Mouse (Mus musculus) ovary, postnatal 14 days (tissue): ENCODE data around the gene Mepce.
A peak's percentile ranks its signal among the peaks of the same experiment; 100 is the strongest.

Experiments
- DNase-seq: peaks from one replicate; pipeline ENCODE4 v3.0.0; 2022; ENCODE audit warnings: low spot score

The Mepce gene

DNA sequence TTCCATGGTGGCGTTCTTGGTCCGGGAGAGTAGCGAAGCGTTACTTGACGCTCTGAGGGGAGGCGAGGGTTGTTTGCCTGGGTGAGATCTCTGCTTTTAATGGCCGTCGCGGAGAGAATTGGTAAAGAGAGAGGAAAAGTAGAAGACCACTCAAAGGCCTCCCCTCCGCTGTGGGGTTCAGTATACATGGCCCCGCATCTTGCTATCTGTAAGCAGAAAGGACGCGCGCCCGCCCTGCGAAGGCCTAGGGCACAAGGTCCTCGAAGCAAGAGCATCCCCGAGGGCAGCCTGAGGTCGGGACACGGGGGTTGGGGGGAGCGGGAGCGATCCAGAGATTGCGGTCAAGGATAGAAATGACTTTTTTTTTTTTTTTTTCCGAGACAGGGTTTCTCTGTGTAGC, 716 bp upstream of the Mepce start:
- no peak for DNase-seq

DNA sequence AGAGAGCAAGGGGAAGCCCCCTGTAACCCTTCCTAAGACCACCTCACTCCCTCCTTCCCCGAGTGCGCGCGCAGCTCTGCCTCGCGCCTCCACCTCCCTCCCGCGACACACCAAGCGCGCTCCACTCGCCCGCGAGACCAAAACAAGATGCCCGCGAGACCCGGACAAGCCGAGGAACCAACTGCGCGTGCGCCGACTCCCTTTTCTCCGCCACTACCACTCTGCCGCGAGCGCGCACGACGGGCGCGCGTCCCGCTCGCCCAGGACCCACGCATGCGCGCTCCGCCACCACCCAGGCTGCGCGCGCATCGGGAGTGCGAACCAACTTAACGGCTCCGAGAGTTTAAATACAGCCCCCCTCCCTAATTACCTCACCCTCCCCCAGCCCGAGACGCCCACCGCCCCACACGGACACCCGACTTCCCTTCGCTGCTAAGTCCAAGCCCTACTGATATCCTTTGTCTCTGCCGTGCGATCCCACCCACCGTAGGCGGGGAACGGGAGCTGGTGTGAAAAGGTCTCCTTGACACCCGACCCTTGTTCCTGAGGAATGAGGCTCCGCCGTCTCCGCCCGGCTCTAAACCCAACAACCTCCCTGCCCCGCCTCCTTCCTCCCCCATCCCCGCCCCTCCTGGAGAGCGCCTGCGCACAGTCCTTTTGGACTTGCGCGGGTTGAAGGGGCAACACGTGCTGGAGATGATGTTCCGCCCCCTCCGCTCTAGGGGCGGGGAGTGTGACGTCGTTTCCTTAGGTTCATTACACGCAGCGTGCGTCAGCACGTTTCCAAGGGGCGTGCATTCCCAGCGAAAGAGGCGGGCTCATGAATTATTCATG, 1.1 kb downstream of the Mepce start:
- DNase-seq = peak; percentile 97

GRCm38 (mm10) chr5:137785164-137786031, 2.1 kb downstream of the Mepce start:
- peak; percentile 33 for DNase-seq

- no peak for DNase-seq
These were observed 2.9 kb downstream of the Mepce start for GRCm38 (mm10) chr5:137784546-137784945.

DNA sequence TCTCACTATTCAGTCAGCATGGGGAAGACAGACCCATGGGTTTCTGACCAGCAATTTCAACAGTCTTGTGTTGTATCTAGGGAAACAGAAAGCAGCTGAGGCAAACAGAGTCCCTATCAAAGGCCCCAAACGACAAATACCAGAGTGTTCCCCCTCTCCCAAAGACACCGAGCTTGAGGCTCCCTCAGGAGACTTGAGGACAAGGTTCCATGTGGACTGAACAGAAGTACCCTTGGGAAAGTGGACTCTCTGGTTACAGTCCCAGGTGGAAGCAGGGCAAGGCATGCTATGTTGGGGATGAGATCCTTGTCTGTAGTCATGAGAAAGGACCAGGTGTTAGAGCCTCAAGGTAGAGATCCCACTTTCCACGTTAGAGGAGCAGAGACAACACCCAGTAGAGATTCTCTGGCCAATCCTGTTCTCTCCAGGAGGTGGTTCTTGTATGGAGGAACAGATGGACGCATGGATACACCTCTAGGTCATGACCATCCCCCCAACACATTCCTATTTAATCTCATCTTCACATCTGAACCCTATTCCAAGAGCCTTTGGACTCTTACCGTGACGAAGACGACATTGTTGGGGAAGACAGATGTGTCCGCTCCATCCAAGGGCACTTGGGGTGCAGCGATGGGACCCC, 3.4 kb downstream of the Mepce start:
- DNase-seq = no peak

- DNase-seq = no peak
These were observed 4.5 kb downstream of the Mepce start for GRCm38 (mm10) chr5:137782776-137783522.

DNA sequence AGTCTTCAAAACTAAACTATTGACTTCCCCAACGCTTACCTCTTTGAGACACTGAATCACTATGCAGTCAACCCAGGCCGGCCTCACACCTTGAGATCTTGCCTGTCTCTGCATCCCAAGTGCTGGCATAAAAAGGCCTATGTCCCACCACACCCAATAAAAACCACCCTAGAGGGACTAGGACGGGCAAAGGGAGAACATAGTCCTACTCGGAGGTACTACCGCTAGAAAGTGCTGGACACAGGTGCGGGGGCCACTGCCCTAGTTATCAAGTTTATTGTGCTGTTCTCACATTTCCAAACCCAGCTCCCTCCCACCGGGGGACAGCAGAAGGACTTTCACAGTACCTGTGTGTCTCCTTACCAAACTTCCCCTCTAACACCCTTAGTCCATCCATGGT, 5.8 kb downstream of the Mepce start:
- no peak for DNase-seq

- DNase-seq = no peak
These were observed 8.2 kb downstream of the Mepce start for GRCm38 (mm10) chr5:137779053-137779933.

DNA sequence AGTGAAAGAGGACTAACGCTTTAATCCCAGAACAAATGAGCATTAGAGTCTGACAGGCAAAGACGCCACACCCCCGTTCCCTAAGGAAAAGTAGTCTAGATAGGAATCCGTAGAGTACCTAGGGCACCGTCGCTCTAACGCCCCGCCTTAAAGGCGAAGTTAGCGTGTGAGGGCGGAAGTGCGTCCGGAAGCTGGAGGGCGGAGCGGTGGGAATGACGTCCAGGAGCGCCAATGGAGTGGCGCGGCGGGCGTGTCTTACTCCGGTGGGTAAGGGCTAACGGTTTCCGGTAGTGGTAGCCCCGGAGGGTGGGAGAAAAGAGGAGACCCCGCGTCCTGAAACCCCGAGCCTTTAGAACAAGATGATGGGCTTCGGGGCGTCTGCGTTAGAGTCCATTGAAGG, 8.8 kb downstream of the Mepce start, which contains the start of gene Ppp1r35:
TSS of gene Ppp1r35 (plus strand) at position 215 of the 400 bp plus-strand sequence.
- peak; percentile 95 for DNase-seq

DNA sequence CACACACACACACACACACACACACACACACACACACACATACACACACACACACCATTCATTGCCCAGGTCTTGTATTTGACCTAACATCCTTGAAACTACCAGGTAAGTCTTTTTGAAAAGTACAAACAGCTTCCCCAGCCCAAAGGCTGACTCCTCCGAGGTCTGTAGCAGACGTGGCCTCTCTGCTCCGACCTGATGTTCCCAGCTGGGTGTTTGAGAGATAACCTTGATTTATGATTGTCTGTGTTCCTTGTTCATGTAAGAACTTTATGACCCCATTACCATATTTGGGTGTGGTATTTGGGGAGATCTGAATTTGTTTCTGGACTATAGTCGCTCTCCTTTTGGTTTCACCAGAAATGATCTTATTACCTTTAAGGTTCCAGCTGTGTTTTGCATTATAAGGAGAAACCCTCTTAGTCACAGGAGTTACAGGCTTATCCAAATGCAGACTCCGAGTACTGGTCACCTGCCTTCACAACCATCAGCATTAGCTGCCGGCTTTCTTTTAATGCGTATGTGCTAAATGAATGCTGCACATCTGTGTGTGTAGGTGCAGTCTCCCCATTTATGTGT, 10.1 kb downstream of the Mepce start:
- no peak for DNase-seq

DNA sequence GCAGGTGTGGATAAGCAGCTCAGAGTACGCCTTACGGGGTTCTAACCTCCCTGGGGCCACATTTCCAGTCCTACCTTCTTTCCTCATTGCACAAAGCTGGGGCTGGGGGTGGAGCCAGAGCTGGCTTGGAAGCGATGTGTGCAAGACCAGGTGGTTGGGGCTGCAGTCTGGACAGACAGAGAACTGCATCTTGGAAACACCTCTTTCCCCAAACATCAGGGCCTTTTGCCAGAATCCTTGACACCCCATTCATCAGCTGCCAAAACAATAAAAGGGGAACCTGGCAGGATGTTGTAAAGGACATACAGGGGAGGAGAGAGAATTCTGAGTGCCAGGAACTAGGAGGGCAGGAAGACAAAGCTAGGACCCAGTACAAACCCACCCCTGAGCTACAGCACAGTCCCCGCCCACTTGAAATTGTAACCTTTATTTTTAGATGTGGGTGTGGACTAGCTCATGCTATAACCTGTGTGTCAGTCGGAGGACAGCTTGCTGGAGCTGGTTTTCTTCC, 11.0 kb downstream of the Mepce start:
- no peak for DNase-seq

GRCm38 (mm10) chr5:137775587-137776290, 11.7 kb downstream of the Mepce start:
- no peak for DNase-seq

GRCm38 (mm10) chr5:137772755-137773154, 14.7 kb downstream of the Mepce start:
- no peak for DNase-seq

DNA sequence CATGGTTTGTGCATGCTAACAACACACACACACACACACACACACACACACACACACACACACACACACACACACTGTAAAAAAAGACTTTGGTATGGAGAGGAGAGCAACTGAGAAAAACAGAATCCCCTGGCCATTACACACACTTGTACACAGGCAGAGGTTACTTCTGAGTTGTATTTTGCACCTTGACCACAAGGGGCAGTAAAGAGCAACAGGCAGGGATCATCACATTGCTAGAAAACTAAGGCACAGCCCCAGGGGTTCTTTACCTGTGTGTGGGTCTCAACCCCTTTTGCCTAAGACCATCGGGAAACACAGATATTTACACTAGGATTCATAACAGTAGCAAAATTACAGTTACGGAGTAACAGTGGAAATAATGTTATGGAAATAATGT, 16.7 kb downstream of the Mepce start:
- no peak for DNase-seq

GRCm38 (mm10) chr5:137768475-137768874, 19.0 kb downstream of the Mepce start:
- DNase-seq = no peak

DNA sequence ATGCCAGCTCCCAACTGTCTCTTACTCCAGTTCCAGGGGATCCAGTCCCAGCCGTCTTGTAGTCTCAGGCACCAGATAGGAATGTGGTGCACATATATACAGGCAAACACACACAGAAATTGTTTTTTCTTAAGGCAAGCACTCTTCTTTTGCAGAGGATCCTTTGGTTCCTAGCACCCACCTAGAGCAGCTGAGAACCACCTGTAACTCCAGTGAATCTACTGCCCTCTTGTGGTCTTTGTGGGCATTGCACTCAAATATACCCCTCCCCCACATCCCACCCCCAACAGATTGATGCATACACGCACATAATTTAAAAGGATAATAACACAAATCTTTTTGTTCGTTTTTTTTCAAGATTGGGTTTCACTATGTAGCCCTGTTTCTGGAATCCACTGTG, 21.2 kb downstream of the Mepce start:
- no peak for DNase-seq

DNA sequence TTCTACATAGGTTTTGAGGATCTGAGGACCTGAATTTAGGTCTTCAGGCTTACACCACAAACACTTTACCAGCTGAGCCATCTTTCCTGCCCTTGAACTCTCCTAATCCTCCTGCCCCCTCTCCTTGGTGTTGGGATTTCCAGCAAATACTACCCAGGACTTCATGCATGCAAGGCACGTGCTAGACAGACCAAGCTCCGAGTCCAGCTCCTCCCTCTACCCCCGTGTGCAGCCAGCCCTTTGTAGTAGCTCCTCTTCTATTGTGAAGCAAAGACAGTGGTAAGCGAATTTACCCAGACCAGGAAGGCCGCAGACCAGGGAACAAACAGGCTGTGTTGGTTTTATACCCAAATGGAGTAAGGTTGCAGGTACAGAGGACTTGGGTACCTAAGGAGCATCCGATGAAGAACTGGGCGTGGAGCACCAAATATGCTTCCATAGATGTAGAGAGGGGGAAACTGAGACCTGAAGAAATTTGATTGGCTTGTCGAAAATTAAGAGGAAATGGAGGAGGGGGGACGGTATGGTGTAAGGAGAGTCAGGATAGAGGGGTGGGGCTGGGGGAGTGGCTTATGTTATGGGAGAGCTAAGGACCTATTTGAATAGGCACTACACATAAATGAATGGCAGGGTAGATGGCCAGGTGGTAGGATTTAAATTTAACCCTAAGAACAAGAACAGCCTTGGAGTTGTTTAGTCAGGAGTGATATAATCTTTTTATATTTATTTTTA, 22.7 kb downstream of the Mepce start:
- DNase-seq = no peak

DNA sequence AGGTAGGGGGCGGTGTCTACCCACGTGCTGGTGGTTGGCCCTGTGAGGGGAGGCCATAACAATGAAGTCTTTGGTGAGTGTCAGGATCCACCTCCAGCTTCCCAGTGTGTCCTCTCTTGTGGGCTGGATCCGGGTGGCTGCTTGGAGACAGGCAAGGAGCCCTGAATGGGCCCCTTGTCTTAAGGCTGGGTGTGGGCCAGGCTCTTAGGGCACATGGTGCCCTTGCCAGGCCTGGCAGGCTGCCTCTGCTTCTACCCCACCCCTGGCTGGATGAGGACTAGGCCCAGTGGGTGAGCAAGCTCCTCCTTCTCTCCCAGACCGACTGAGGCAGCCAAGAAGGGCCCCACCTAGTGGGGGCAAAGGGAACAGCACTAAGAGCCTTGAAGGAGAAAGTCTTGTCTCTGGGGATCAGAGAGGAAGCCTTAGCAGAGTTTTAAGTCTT, 27.5 kb downstream of the Mepce start:
- DNase-seq = peak; percentile 85
